Mouse (Mus musculus) lung, embryonic 15.5 days (tissue): ENCODE data around the gene Chst15. TPM values are rescaled to one million over a fixed set of nuclear protein-coding genes. Genes with fewer than 3 reads are reported as not detected.

Source experiments
- ATAC-seq: fragments of 200-750 bp; cut with Nextera tagmentation; 2 replicates; pipeline ENCODE4 v1.8.0; 2017; ENCODE audit warnings: moderate number of reproducible peaks, borderline replicate concordance; ENCODE audit not compliant: low FRiP score, low TSS enrichment; ENCODE audit errors: extremely low read depth
- H3K27ac ChIP-seq: fragments of 300-500 bp; sonication (generic); 2 replicates; pipeline ENCODE4 v1.5.1; 2015; ENCODE audit warnings: moderate library complexity, mild to moderate bottlenecking, inconsistent platforms
- H3K27me3 ChIP-seq: fragments of 300-500 bp; sonication (generic); 2 replicates; pipeline ENCODE4 v1.6.1; 2015; ENCODE audit warnings: inconsistent platforms
- H3K36me3 ChIP-seq: fragments of 300-500 bp; sonication (generic); 2 replicates; pipeline ENCODE4 v1.6.1; 2015; ENCODE audit warnings: inconsistent platforms
- H3K4me1 ChIP-seq: fragments of 300-500 bp; sonication (generic); 2 replicates; pipeline ENCODE4 v1.6.1; 2015; ENCODE audit warnings: inconsistent platforms
- H3K4me2 ChIP-seq: fragments of 300-500 bp; sonication (generic); 2 replicates; pipeline ENCODE4 v1.6.1; 2015; ENCODE audit warnings: inconsistent platforms, mild to moderate bottlenecking, moderate library complexity
- H3K4me3 ChIP-seq: fragments of 300-500 bp; sonication (generic); 2 replicates; pipeline ENCODE4 v1.5.1; 2015; ENCODE audit warnings: mild to moderate bottlenecking, inconsistent platforms
- H3K9ac ChIP-seq: fragments of 300-500 bp; sonication (generic); 2 replicates; pipeline ENCODE4 v1.6.1; 2015; ENCODE audit warnings: inconsistent platforms
- H3K9me3 ChIP-seq: fragments of 300-500 bp; sonication (generic); 2 replicates; pipeline ENCODE4 v1.6.1; 2016; ENCODE audit warnings: inconsistent platforms
- WGBS: fragments of 180-500 bp; shearing (Covaris S2); methylation state at CpG from one replicate; pipeline ENCODE4 v1.1.7; 2015; 5-methylcytosine and 5-hydroxymethylcytosine counted together
- polyA plus RNA-seq: library from polyadenylated mRNA; unstranded; fragments of >200 nt; fragmentation: Nextera tagmentation; extraction: Ambion mirVana; gene quantifications from 2 replicates; pipeline ENCODE4 v1.2.1, GENCODE M21; 2015

The Chst15 gene
- polyA plus RNA-seq, 1 experiment from 2014 or later, result 20.3 TPM

DNA sequence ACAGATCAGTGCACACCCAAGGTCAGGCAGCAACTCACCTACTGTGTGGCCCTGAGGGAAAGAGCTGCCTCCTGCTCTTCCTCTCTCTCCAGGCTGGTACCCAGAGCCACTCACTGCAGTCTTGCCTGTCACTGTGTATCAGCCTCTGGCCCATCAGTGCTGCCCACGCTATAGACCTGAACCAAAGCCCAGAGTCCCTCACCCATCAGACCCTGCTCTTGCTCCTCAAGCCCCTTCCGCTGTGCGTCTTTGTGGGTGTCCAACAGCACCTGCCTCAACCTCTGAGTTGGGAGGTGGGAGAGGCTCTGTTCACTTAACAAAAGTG lies 29.7 kb downstream of the Chst15 start:
- Histone ChIP-seq H3K27ac (peak overlapping the region; percentile 77), H3K4me1 (peaks cover 64% of the 10 kb centered on the region), H3K27me3 (no peaks in the 10 kb centered on the region), H3K9me3 (no peaks in the 10 kb centered on the region), H3K9ac (no peak overlapping the region), H3K4me3 (no peak overlapping the region), H3K36me3 (no peaks in the 10 kb centered on the region), H3K4me2 (peak overlapping the region; percentile 14; the same call in 1 of the 2 replicates)
- 58% methylated on average over 3 of the region's 3 CpGs for WGBS
- ATAC-seq, result no peak

- Histone ChIP-seq H3K27ac (peak overlapping the region; percentile 77), H3K4me2 (peak overlapping the region; percentile 14; the same call in 1 of the 2 replicates), H3K9ac (no peak overlapping the region), H3K36me3 (no peaks in the 10 kb centered on the region), H3K9me3 (no peaks in the 10 kb centered on the region), H3K4me3 (no peak overlapping the region), H3K4me1 (peaks cover 66% of the 10 kb centered on the region), H3K27me3 (no peaks in the 10 kb centered on the region)
- WGBS, result 5% methylated on average over 14 of the region's 14 CpGs
- peak; percentile 70 for ATAC-seq
These were observed 30.2 kb downstream of the Chst15 start for GRCm38 (mm10) chr7:132286630-132287339.

- Histone ChIP-seq H3K27me3 (no peaks in the 10 kb centered on the region), H3K4me1 (peaks cover 66% of the 10 kb centered on the region)
- 25% methylated on average over 1 of the region's 1 CpGs for WGBS
These were observed 32.2 kb downstream of the Chst15 start for GRCm38 (mm10) chr7:132284795-132285194.

GRCm38 (mm10) chr7:132284048-132284737 lies 32.8 kb downstream of the Chst15 start:
- Histone ChIP-seq H3K4me2 (no peak overlapping the region), H3K4me1 (peaks cover 66% of the 10 kb centered on the region), H3K27ac (peak overlapping the region; percentile 58), H3K9ac (no peak overlapping the region), H3K9me3 (no peaks in the 10 kb centered on the region), H3K27me3 (no peaks in the 10 kb centered on the region), H3K4me3 (no peak overlapping the region), H3K36me3 (no peaks in the 10 kb centered on the region)
- WGBS, result 53% methylated on average over 7 of the region's 7 CpGs
- no peak for ATAC-seq

More at GRCm38 (mm10) chr7:132284795-132285194, 32.2 kb downstream of the Chst15 start:
- no peaks in the 10 kb centered on the region for H3K9me3 ChIP-seq
- ATAC-seq, result peak; percentile 52; the same call in 1 of the 2 replicates
- H3K4me2 ChIP-seq, result no peak overlapping the region
- no peak overlapping the region for H3K9ac ChIP-seq
- H3K4me3 ChIP-seq, result no peak overlapping the region
- H3K36me3 ChIP-seq, result no peaks in the 10 kb centered on the region
- peak overlapping the region; percentile 58 for H3K27ac ChIP-seq

DNA sequence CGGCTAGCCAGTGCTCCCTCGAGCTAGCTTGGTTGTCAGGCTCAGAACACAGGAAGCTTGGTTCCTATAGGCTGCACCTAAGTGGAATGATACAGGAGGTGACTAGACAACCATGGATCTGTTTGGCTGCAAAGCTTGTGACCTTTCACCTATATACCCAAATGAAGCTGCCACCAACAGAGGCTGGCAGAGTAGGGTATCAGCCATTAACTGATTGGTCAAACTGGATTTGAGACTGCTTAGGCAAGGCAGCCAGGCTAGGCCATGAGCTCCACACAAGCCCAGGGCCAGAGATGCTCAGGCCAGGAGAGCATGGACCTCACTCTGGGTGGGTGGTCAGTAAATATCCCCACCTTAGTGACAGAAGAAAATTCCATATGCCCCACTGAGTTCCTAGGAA lies 34.5 kb downstream of the Chst15 start:
- Histone ChIP-seq H3K27me3 (no peaks in the 10 kb centered on the region), H3K36me3 (no peaks in the 10 kb centered on the region), H3K27ac (no peak overlapping the region), H3K4me2 (no peak overlapping the region), H3K9me3 (no peaks in the 10 kb centered on the region), H3K4me1 (peaks cover 63% of the 10 kb centered on the region), H3K9ac (no peak overlapping the region), H3K4me3 (no peak overlapping the region)
- 88% methylated on average over 2 of the region's 2 CpGs for WGBS
- no peak for ATAC-seq

GRCm38 (mm10) chr7:132282161-132282560 lies 34.9 kb downstream of the Chst15 start:
- Histone ChIP-seq H3K4me1 (peaks cover 58% of the 10 kb centered on the region), H3K4me3 (no peak overlapping the region), H3K4me2 (no peak overlapping the region), H3K27ac (no peak overlapping the region), H3K9me3 (no peaks in the 10 kb centered on the region), H3K9ac (no peak overlapping the region), H3K27me3 (no peaks in the 10 kb centered on the region), H3K36me3 (no peaks in the 10 kb centered on the region)
- ATAC-seq, result no peak
- 73% methylated on average over 3 of the region's 3 CpGs for WGBS

- no peak for ATAC-seq
- H3K4me3 ChIP-seq, result no peak overlapping the region
- peaks cover 54% of the 10 kb centered on the region for H3K4me1 ChIP-seq
- no peaks in the 10 kb centered on the region for H3K9me3 ChIP-seq
- H3K9ac ChIP-seq, result no peak overlapping the region
- H3K4me2 ChIP-seq, result no peak overlapping the region
- H3K27me3 ChIP-seq, result no peaks in the 10 kb centered on the region
- H3K36me3 ChIP-seq, result no peaks in the 10 kb centered on the region
- H3K27ac ChIP-seq, result no peak overlapping the region
- 72% methylated on average over 4 of the region's 4 CpGs for WGBS
These were observed 35.3 kb downstream of the Chst15 start for GRCm38 (mm10) chr7:132281753-132282152.

- Histone ChIP-seq H3K9ac (no peak overlapping the region), H3K27me3 (no peaks in the 10 kb centered on the region), H3K4me1 (peaks cover 23% of the 10 kb centered on the region), H3K9me3 (no peaks in the 10 kb centered on the region), H3K4me2 (no peak overlapping the region), H3K27ac (peak overlapping the region; percentile 7; the same call in 1 of the 2 replicates), H3K4me3 (no peak overlapping the region), H3K36me3 (no peaks in the 10 kb centered on the region)
- WGBS, result 30% methylated on average over 3 of the region's 3 CpGs
- no peak for ATAC-seq
These were observed 38.4 kb downstream of the Chst15 start for GRCm38 (mm10) chr7:132278658-132279057.

DNA sequence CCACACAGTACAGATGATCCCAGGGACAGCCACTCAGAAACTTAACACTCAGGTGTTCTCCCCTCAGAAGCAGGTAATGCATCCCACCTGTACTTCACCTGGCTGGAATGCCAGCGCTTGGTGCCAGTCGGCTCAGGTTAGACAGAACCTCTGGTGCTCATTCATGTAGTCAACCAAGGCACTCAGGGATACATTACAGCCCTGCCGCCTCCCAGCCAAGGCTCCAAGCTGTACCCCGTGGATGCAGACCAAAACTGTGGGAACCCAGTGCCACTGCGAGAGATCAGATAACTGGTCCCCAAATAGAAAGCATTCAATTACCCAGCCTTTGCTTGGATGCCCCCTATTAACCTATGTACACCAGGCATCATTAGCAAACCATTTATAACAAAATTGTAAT lies 40.7 kb downstream of the Chst15 start:
- 82% methylated on average over 5 of the region's 5 CpGs for WGBS
- Histone ChIP-seq H3K36me3 (no peaks in the 10 kb centered on the region), H3K4me2 (no peak overlapping the region), H3K9me3 (no peaks in the 10 kb centered on the region), H3K27me3 (no peaks in the 10 kb centered on the region), H3K4me3 (no peak overlapping the region), H3K9ac (no peak overlapping the region), H3K4me1 (peaks cover 9% of the 10 kb centered on the region; the same call in 1 of the 2 replicates), H3K27ac (no peak overlapping the region)
- no peak for ATAC-seq

GRCm38 (mm10) chr7:132273741-132274513 lies 43.1 kb downstream of the Chst15 start:
- no peak overlapping the region for H3K4me3 ChIP-seq
- no peak overlapping the region for H3K9ac ChIP-seq
- ATAC-seq, result no peak
- peaks cover 1% of the 10 kb centered on the region; the same call in 1 of the 2 replicates for H3K36me3 ChIP-seq
- 63% methylated on average over 2 of the region's 2 CpGs for WGBS
- H3K27me3 ChIP-seq, result no peaks in the 10 kb centered on the region
- peaks cover 20% of the 10 kb centered on the region; the same call in 1 of the 2 replicates for H3K4me1 ChIP-seq
- H3K27ac ChIP-seq, result no peak overlapping the region
- no peak overlapping the region for H3K4me2 ChIP-seq
- no peaks in the 10 kb centered on the region for H3K9me3 ChIP-seq

GRCm38 (mm10) chr7:132272984-132273383 lies 44.0 kb downstream of the Chst15 start:
- 94% methylated on average over 5 of the region's 5 CpGs for WGBS
- Histone ChIP-seq H3K9me3 (no peaks in the 10 kb centered on the region), H3K4me2 (no peak overlapping the region), H3K27me3 (no peaks in the 10 kb centered on the region), H3K27ac (no peak overlapping the region), H3K4me3 (no peak overlapping the region), H3K4me1 (0 out of 2 replicates have a peak, but pooled peaks cover 13% of the 10 kb centered on the region), H3K36me3 (peaks cover 9% of the 10 kb centered on the region; the same call in 1 of the 2 replicates), H3K9ac (no peak overlapping the region)
- ATAC-seq, result no peak
